Mouse (Mus musculus) heart, postnatal 0 days (tissue): ENCODE results near the gene Swsap1. TPM values are rescaled to one million over a fixed set of nuclear protein-coding genes. Genes with fewer than 3 reads are reported as not detected.

ENCODE experiments used
- ATAC-seq: fragments of 200-750 bp; cut with Nextera tagmentation; 2 replicates; pipeline ENCODE4 v1.8.0; 2017; ENCODE audit warnings: low read depth, moderate number of reproducible peaks, moderate library complexity; ENCODE audit not compliant: insufficient read depth
- DNase-seq: peaks from one replicate; pipeline ENCODE4 v3.0.0-alpha.2; 2016; ENCODE audit warnings: low spot score
- H3K27ac ChIP-seq: fragments of 300-500 bp; sonication (generic); 2 replicates; pipeline ENCODE4 v1.5.1; 2014; ENCODE audit warnings: low read depth, mild to moderate bottlenecking
- H3K27me3 ChIP-seq: fragments of 300-500 bp; sonication (generic); 2 replicates; pipeline ENCODE4 v1.6.1; 2014; ENCODE audit warnings: low read length, mixed read lengths; ENCODE audit not compliant: control insufficient read depth, insufficient read depth
- H3K36me3 ChIP-seq: fragments of 300-500 bp; sonication (generic); replicated peaks from 2 replicates; pipeline ENCODE4 v1.6.1; 2014; ENCODE audit warnings: low read length, mixed read lengths; ENCODE audit not compliant: control insufficient read depth, insufficient read depth
- H3K4me1 ChIP-seq: fragments of 300-500 bp; sonication (generic); 2 replicates; pipeline ENCODE4 v1.6.1; 2014; ENCODE audit warnings: antibody characterized with exemption; ENCODE audit not compliant: control insufficient read depth, insufficient read depth
- H3K4me2 ChIP-seq: fragments of 300-500 bp; sonication (generic); 2 replicates; pipeline ENCODE4 v1.6.1; 2014; ENCODE audit warnings: low read depth, mild to moderate bottlenecking, low read length, moderate library complexity
- H3K4me3 ChIP-seq: fragments of 300-500 bp; sonication (generic); 2 replicates; pipeline ENCODE4 v1.5.1; 2014; ENCODE audit warnings: low read depth, low read length
- H3K9ac ChIP-seq: fragments of 300-500 bp; sonication (generic); replicated peaks from 2 replicates; pipeline ENCODE4 v1.6.1; 2014; ENCODE audit warnings: low read depth, low read length, mixed read lengths
- H3K9me3 ChIP-seq: fragments of 300-500 bp; sonication (generic); replicated peaks from 2 replicates; pipeline ENCODE4 v1.6.1; 2016; ENCODE audit warnings: low read length; ENCODE audit not compliant: control insufficient read depth
- CTCF ChIP-seq: IDR thresholded peaks from 2 replicates; pipeline ENCODE4 v1.5.1; 2016; ENCODE audit warnings: antibody characterized with exemption, control low read depth, low read depth
- EP300 ChIP-seq: IDR thresholded peaks from 2 replicates; pipeline ENCODE4 v1.6.1; 2016; ENCODE audit warnings: antibody characterized with exemption, low read depth
- whole genome bisulfite sequencing: fragments of 180-500 bp; shearing (Covaris S2); extraction: QIAGEN DNeasy Blood & Tissue Kit; methylation state at CpG from one replicate; pipeline ENCODE4 v1.1.7; 2014; 5-methylcytosine and 5-hydroxymethylcytosine counted together
- polyA plus RNA-seq: library from polyadenylated mRNA; unstranded; fragments of >200 nt; fragmentation: Nextera tagmentation; extraction: Ambion mirVana; gene quantifications from 2 replicates; pipeline ENCODE4 v1.2.1, GENCODE M21; 2015
- total RNA-seq: library from RNA; depleted of rRNA; stranded (reverse); fragments of >200 nt; gene quantifications from 2 replicates; pipeline ENCODE4 v1.2.3, GENCODE M21; 2014; ENCODE audit warnings: low replicate concordance

Swsap1 gene
- total and polyA plus RNA-seq, 2 experiments from 2014 or later, result 4.6 to 19.5 TPM

GRCm38 (mm10) chr9:21947540-21948130, 7.9 kb upstream of the Swsap1 start:
- Histone ChIP-seq H3K4me1 (no peaks in the 10 kb centered on the region), H3K36me3 (no peaks in the 10 kb centered on the region), H3K27me3 (peaks cover 12% of the 10 kb centered on the region; the same call in 1 of the 2 replicates), H3K9ac (no peak overlapping the region), H3K4me2 (no peak overlapping the region), H3K27ac (no peak overlapping the region), H3K4me3 (no peak overlapping the region), H3K9me3 (no peaks in the 10 kb centered on the region)
- TF ChIP-seq CTCF (no peak), EP300 (no peak)
- 5% methylated on average over 26 of the region's 28 CpGs for WGBS
- DNase-seq (no peak), ATAC-seq (no peak)

- DNase-seq, result no peak
- H3K4me3 ChIP-seq, result no peak overlapping the region
- TF ChIP-seq CTCF (no peak), EP300 (no peak)
- no peak overlapping the region for H3K4me2 ChIP-seq
- peaks cover 12% of the 10 kb centered on the region; the same call in 1 of the 2 replicates for H3K27me3 ChIP-seq
- no peaks in the 10 kb centered on the region for H3K4me1 ChIP-seq
- H3K36me3 ChIP-seq, result no peaks in the 10 kb centered on the region
- H3K27ac ChIP-seq, result no peak overlapping the region
- WGBS, result 53% methylated on average over 8 of the region's 8 CpGs
- ATAC-seq, result no peak
- no peaks in the 10 kb centered on the region for H3K9me3 ChIP-seq
- no peak overlapping the region for H3K9ac ChIP-seq
Measured at GRCm38 (mm10) chr9:21948146-21948545, 7.4 kb upstream of the Swsap1 start.

- Histone ChIP-seq H3K4me2 (no peak overlapping the region), H3K27ac (no peak overlapping the region), H3K9ac (no peak overlapping the region), H3K4me3 (no peak overlapping the region), H3K27me3 (peaks cover 11% of the 10 kb centered on the region; the same call in 1 of the 2 replicates), H3K4me1 (no peaks in the 10 kb centered on the region), H3K36me3 (no peaks in the 10 kb centered on the region), H3K9me3 (no peaks in the 10 kb centered on the region)
- TF ChIP-seq CTCF (no peak), EP300 (no peak)
- DNase-seq, result no peak
- no peak for ATAC-seq
- WGBS, result 63% methylated on average over 6 of the region's 6 CpGs
Measured at GRCm38 (mm10) chr9:21948790-21949189, 6.8 kb upstream of the Swsap1 start.

DNA sequence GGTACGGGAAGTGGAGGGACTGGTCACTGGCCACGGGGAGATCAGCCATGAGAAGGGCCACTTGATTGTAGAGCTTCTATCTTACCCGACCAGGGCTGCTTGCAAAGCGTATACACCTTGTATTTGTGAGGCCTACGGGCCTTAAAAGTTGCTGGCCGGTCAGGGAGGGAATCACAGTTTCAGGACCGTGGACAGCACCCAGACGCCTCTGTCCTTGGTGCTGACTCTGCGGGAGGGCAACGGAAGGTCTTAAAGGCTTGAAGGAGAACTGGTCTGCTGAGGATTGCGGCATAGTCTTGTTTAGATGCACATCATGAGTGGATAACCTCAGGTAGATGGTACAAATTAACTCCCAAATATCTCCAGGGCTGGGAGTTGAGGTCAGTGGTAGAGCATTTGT, 5.2 kb upstream of the Swsap1 start:
- Histone ChIP-seq H3K36me3 (no peaks in the 10 kb centered on the region), H3K9me3 (no peaks in the 10 kb centered on the region), H3K27me3 (peaks cover 8% of the 10 kb centered on the region; the same call in 1 of the 2 replicates), H3K9ac (no peak overlapping the region), H3K27ac (no peak overlapping the region), H3K4me1 (no peaks in the 10 kb centered on the region), H3K4me3 (no peak overlapping the region), H3K4me2 (no peak overlapping the region)
- ATAC-seq, result no peak
- WGBS, result 17% methylated on average over 11 of the region's 11 CpGs
- TF ChIP-seq CTCF (no peak), EP300 (no peak)
- DNase-seq, result peak; percentile 17

GRCm38 (mm10) chr9:21951977-21952376, 3.6 kb upstream of the Swsap1 start:
- Histone ChIP-seq H3K27me3 (peaks cover 8% of the 10 kb centered on the region; the same call in 1 of the 2 replicates), H3K27ac (no peak overlapping the region), H3K4me1 (peaks cover 5% of the 10 kb centered on the region; the same call in 1 of the 2 replicates), H3K9me3 (no peaks in the 10 kb centered on the region), H3K4me2 (no peak overlapping the region), H3K9ac (no peak overlapping the region), H3K36me3 (no peaks in the 10 kb centered on the region), H3K4me3 (no peak overlapping the region)
- DNase-seq (no peak), ATAC-seq (no peak)
- WGBS, result 77% methylated on average over 3 of the region's 3 CpGs
- TF ChIP-seq EP300, result no peak
- no peak for TF ChIP-seq CTCF

DNA sequence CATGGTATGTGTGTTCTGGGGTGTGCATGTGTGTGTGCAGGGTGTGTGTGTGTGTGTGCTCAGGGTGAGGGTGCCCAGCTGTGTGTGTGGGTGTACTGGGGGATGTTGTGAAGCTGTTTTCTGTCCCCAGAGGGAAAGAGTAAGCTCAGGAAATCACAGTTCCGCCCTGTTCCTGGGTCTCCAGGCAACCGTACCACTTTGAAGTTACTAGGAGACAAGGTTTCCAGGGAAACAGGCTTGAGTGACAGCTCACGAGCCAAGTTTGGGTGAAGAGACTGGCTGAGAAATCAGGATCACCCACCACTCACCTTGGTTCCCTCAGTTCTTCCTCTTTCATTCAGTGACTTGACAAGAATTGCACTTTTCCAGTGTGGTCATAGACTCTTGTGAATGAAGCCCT, 2.0 kb upstream of the Swsap1 start:
- no peaks in the 10 kb centered on the region for H3K9me3 ChIP-seq
- 0 out of 2 replicates have a peak, but pooled peaks cover 3% of the 10 kb centered on the region for H3K27me3 ChIP-seq
- H3K4me2 ChIP-seq, result no peak overlapping the region
- H3K9ac ChIP-seq, result no peak overlapping the region
- H3K4me1 ChIP-seq, result peaks cover 5% of the 10 kb centered on the region; the same call in 1 of the 2 replicates
- 14% methylated on average over 3 of the region's 3 CpGs for WGBS
- DNase-seq, result no peak
- no peak overlapping the region for H3K27ac ChIP-seq
- H3K36me3 ChIP-seq, result no peaks in the 10 kb centered on the region
- H3K4me3 ChIP-seq, result no peak overlapping the region
- no peak for TF ChIP-seq EP300
- TF ChIP-seq CTCF, result no peak
- ATAC-seq, result no peak
